Mouse (Mus musculus): ENCODE results near the gene Ncor2.

Gene Ncor2

DNA sequence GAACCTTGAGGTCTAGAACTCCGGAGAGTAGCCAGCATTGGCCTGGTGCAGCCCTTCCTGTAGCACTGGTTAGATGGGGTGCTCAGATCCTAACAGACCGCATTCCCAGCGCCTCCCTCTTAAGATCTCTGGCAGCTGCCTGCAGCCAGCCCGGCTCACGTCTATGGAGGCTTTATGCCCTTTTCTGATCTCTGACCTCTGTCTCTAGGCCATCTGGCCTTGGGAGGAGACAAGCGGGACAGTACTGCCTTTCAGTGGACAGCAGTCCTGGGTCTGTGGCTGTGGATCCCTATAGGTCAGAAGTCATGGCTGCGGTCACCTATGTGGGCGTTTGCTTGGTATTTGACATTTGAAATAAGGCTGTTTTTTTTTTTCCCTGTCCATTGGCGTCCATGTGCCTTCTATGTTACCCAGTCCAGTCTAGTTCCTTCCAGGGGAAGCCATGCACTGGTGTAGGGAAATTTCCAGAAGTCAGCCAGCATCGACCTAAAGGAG is 178.2 kb downstream of the Ncor2 start:
- in situ Hi-C loops (cut with MboI; ENCODE audit: low sequenced_read_pairs): no loop called here

DNA sequence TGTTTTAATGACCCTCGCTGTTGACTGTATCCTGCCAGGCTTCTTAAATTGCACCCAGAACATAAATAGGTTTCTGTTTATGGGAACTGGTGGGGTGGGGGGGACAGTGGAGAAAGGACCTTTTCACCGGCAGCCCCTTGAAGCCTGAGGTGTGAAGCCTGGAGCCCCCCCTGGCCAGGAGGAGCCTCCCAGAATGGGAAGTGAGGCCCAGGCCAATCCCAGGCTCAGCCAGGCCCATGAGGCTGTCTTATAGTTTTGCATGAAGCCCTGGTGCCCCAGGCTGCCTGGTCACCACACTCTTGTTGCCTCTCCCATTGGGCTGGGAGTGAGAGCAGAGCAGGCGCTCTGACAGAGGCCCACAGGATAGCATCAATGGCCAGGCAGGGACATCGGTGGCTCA is 181.1 kb downstream of the Ncor2 start:
- in situ Hi-C loops (cut with MboI; ENCODE audit: low sequenced_read_pairs): no loop called here

DNA sequence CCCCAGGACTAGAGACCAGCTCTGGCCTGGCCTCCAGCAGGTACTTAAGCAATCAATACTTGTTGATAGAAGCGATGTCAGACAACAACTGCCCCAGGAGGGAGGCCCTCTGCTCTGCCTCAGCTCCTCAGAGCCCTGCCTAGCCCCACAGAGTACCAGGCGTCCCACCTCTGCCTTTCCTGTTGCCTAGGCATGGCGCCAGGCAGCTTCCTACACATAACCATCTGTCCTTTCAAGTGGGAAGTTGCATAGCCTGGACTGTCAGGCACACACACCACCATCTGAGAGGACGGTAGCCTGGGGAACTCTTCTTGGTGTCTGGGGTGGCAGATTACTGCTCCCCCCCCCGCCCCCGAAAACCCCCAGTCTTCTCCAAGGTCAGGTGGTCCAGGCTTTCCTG is 182.2 kb downstream of the Ncor2 start:
- in situ Hi-C loops (cut with MboI; ENCODE audit: low sequenced_read_pairs): no loop called here

DNA sequence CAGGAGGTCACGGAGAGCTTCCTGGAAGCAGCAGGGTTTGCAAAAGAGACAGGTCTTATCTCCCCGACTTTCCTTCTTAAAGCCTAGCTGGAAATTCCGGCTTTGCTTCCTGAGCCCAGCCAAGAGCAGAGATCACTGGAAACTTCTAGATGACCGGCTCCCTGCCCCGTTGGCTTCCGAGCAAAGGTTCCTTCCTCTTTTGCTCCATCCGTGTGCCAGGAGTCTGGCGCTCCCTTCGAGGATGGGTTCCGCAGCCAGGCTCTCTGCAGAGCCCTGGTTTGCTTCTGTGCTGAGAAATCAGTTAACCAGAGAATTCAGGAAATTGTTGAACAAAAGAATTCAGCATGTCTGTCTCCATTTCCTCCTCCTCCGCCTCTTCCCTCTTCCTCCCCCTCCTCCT is 186.1 kb downstream of the Ncor2 start:
- in situ Hi-C loops (cut with MboI; ENCODE audit: low sequenced_read_pairs): no loop called here

DNA sequence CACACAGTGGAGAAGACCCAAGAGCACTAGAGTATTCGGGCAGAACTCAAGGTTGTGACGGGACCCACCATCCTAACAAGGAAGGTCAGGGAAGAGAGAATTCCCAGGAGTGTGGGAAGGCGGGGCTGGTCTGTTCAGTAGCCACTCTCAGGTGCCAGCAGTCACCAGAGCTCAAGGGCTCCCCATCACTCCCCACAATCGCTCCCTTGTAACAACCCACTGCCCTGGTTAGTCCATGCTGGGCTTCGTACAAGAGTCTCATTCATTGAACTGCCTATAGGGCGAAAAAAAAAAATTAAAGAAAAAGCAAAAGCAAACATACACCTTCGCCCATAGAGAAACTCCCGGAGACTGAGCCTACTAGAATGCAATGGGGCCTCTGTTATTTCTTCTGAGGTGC is 186.7 kb downstream of the Ncor2 start:
- in situ Hi-C loops (cut with MboI; ENCODE audit: low sequenced_read_pairs): no loop called here

DNA sequence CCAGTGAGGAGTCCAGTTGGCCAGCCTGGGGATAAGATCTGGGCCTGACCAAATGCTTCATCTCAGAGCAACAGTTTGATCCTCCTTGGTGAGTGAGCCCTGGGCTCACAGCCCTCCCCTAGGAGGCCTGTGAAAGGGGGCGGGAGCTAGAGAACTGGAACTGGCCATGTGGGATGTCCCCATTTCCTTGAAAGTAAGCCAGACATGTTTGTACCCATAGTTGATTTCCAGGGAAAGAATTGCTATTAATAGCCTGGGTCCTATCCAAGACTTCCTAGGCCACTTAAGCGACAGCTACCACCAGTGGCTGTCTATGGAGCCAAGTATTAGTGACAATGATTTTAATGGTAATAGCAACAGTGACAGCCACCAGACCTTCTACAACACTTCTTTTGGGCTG is 189.3 kb downstream of the Ncor2 start:
- in situ Hi-C loops (cut with MboI; ENCODE audit: low sequenced_read_pairs): no loop called here

DNA sequence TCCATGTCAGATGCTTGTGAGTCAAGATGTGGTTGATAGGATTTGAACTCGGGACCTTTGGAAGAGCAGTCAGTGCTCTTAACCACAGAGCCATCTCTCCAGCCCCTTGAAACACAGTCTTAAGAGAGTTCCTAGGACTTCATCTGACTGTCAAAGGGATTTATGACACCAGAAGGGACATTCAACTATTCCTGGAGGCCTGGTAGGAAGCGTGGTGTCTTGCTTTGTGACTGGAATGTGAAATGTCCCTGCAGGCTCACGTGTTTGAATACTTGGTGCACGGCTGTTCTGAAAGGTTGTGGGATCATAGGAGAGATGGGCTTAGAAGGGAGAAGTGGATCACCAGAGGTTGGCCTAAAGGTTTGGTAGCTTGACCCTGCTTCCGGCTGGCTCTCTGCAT is 192.4 kb downstream of the Ncor2 start:
- in situ Hi-C loops (cut with MboI; ENCODE audit: low sequenced_read_pairs): no loop called here

DNA sequence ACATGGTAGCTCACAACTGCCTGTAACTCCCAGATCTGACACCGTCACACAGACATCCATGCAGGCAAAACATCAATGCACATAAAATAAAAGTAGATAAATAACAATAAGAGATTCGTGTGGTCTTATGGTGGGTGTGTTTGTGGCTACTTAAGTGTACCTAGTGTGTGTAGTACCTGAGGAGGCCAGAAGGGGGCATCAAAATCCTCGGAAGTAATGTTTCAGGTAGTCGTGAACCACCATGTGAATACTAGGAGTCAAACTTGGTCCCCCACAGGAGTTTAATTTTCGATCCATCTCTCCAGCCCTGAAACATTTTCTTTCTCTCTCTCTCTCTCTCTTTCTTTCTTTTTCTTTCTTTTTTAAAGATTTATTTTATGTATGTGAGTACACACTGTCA is 192.8 kb downstream of the Ncor2 start:
- in situ Hi-C loops (cut with MboI; ENCODE audit: low sequenced_read_pairs): no loop called here

DNA sequence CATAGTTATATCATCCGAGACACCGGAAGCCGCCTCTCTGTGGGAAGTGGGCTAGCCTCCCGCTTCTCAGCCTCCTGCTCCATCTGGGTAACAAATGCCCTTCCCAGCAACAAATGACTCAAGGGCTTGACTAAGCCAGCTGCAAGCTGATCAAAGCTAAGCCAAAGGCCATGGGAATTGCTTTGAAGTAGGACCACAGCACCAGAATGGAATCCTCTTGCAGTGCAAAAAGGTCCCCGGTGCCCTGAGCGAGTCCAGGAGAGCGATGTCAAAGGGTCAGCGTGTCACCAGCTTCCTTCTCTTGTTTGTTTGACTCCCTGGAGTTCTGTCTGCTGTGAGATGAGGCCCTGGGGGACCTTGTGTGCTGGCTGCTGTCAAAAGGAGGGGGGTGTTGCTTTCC is 209.2 kb downstream of the Ncor2 start:
- in situ Hi-C loops (cut with MboI; ENCODE audit: low sequenced_read_pairs): no loop called here
